Mouse (Mus musculus): ENCODE measurements at regions not wholly inside any gene's neighbourhood (a gene's known extent, or its start where the extent isn't known, plus 50 kb on each side); places are given as distances from the start of the nearest gene placed in this dataset.

DNA sequence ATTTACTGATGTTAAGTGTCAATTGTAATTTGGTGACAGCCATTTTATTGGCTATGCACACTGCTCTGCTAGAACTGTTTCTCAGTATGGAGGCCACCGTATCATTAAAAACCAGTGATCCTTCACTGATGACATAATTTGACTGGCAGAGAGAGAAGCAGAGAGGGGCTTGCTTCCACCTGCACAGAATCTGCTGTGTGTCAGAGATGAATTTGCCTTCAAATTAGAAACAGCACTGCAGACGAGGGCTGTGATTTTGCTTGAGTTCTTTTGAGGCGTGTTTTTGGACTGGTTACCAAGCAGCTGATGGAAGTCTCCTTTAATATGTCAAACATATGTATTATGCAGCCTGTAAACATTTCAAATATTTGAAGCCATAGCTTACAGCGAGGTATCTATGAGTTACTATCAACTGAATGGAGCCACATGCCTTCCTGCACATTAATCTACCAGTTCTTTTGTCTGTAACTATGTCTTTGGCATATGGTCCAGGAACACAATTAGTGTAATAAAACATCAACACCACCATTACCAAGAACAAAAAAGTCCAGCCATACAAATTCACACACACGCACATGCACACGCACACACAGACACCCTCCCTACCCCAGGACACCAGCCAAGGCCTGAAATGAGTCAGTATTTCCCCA lies 402.8 kb upstream of the Nr2f1 start:
- ChIA-PET POLR2A (no interaction called here), CTCF (no interaction called here)

DNA sequence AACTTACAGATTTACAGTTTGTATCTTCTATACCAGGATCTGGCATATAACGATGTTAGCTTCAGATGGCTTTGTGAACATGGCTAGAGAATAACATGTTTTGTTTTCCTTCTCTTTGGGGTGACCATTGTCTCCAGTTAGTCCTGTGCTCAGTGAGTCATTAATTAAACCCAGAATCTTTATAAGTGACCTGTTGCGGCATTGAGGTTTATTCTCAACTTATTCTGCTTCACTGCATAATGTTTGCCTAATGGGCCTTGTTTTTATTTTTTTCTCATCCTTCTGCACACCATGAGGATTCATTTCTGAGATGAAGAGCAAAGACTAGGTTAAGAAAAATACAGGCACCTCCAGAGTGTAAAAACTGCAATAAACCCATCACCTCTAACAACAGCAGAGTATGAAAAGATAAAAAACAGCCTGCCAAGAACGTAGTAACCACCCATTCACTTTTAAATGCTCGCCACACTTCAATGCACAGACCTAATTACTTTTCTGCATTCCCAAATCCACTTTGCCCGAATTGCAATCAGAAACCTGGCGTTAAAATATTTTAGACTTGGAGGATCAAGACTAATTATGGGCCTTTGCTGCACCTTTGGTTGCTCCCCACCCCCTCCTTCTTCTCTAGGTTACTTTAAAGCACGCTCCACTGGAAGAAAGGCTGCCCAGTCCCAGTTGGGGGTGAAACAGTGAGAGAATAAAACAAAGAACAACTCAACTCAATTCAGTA lies 381.5 kb upstream of the Nr2f1 start:
- ChIA-PET CTCF (interaction anchor here in 1 of 4 experiments (0.7 kb wide), 1 partner anchor 890 kb away, joined by 3 read pairs; no protein-coding TSS in a partner anchor), POLR2A (no interaction called here)

DNA sequence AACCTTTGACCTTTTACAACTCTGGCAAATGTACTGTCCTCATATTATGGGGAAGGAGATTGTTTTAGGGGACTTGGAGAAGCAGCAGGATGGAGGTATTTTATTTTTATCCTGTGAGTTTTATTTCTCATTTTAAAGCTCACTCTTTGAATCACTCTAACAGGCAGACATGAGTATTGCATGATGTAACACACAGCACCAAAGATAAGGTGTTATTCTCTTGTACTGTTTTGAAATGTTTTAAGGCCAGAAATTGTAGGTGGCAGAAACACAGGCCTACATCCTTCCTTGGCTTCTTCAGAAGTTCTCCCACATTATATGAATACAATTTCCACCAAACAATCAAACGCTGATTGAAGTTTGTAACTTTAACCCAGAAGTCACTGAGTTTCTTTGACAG lies 377.9 kb upstream of the Nr2f1 start:
- CTCF ChIA-PET, result no interaction called here
- POLR2A ChIA-PET, result no interaction called here

DNA sequence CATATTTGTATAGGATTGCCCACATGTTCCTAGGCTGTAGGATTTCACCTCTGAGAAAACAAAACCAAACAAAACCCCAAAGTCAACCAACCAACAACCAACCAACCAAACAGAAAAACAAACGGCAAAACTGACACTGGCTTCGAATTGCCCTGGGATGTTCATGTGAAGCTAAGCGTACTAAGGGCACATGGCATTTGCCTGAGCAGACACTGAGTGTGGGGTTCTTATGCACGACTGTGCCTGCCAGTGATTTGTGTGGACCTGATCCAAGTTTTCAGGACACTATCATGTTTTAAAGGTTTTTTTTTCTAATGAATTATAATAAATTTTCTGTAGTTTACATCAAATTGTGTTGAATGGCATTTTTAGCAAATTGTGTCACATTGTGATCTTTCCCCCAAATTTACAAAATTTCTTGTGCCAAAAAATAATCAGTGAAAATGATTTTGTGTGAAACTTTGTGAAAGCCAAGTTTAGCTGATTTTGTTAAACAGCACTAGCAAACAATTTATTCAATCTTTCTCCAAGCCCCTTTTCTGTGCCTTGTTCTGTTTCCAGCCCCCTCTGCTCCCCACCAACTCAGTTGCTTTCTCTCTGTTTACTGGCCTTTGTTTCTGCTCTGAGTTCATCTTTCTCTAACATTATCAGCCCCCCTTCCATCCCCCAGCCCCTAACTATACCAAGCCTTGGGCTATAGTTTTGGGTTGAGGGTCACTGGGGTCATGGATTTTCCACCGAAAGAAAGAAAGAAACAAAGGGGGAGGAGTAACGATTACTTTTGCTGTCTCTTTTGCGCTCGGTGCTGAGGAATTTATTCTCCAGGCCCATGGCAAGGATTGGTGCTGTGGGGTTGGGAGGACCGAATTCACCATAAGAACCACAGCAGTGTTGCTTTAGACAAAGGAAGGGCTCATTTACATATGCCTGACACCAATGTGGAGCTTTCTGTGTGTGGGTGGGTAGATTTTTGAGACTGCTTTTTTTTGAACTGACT lies 377.0 kb upstream of the Nr2f1 start:
- POLR2A ChIA-PET, result no interaction called here
- CTCF ChIA-PET, result no interaction called here

DNA sequence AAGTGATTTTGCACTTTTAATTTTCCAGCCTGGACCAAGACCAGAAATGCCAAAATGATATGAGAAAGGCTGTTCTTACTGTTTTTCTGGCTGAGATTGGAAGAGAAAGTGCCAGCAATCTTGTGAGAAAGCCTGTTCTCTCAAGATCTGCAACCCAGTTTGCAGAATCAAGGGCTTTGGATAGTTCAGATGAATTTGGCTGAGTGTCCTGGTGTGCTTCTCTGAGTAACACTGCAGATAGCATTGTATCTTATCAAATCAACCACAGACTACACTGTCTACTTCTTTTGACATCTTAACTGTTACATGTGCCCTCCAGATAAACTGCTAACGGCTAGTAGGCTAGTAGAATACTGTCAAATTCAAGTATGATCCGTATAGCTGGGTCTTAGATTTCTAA lies 371.5 kb upstream of the Nr2f1 start:
- POLR2A ChIA-PET, result no interaction called here
- CTCF ChIA-PET, result no interaction called here

DNA sequence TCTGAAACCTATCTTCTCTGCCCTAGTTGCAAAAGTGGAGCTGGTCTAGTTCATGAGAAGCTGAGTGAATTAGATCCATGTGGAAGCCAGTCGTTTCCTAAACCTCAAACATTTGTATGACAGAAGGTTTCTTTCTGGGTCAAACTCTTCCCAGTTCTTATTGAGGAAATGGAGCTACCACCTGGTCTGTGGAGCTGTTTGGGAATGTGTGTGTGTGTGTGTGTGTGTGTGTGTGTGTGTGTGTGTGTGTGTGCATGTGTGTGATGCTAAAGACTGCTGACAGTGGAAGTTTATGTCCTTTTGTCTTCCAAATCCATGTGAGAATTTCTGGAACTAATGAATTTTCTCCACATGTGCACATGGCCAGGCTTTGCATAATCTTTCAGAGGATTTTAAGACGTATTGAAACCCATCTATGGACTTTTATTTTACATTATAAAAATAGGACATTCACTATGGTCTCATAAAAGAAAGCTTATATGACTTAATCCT lies 324.9 kb upstream of the Nr2f1 start:
- CTCF ChIA-PET, result no interaction called here
- POLR2A ChIA-PET, result interaction anchor here in 1 of 4 experiments (0.7 kb wide), 1 partner anchor 107 kb away, joined by 4 read pairs; no protein-coding TSS in a partner anchor

DNA sequence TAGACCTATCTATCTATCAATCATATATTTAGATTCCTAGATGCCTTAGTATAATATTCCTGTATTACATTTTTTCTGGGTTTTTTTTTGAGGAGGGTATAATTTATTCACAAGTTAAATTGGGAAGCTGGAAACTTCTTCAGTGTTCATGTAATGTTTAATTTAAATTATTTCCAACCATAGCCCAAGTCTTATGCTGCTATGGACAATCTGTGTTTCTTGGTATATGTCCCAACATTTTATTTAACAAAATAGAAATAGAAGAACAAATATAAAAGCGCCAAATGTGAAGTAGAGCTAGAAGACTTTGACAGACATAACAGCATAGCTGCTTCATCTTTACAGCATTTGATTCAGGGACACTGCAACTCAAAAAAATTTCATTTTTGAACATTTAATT lies 321.2 kb upstream of the Nr2f1 start:
- CTCF ChIA-PET, result no interaction called here
- POLR2A ChIA-PET, result no interaction called here

DNA sequence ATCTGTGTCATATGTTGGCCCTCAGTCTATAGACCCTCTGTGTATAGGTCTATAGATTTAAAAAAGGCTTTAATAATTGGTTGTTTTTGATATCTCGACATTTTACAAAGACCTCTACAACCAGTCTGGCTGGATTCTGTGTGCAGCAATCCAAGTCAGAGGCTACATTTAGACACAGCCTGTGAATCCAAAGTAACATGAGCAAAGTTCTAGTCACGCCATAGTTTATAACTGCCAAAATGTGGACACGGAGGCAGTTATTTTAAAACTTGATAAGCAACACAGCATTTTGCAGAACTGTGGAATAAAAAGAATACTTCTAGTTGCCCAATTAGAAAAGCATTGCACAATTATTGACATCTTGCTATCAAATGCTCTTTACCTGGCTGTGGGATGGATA lies 320.6 kb upstream of the Nr2f1 start:
- POLR2A ChIA-PET, result no interaction called here

DNA sequence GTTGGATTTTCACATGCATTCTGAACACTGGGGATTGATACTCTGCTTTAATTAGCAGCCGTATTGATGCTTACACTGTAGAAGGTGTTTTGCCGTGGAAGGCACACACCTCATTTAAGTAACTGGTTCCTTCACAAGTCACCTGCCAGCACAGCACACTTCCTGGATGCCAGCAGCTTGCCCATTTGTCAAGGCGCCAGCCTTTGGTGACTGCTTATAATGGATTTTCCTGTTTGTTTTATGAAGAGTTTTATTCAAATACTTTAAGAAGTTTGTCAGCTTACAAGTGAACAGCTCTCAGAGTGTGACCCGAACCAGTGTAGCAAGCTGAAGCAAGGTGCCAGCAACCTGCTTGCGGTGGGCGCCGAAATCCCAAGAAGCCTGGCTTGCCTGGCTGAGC lies 301.0 kb upstream of the Nr2f1 start:
- ChIA-PET POLR2A (interaction anchor here in 1 of 4 experiments (0.5 kb wide), 1 partner anchor 18 kb away, joined by 3 read pairs; no protein-coding TSS in a partner anchor), CTCF (no interaction called here)

More for the DNA sequence above, 320.6 kb upstream of the Nr2f1 start:
- CTCF ChIA-PET, result no interaction called here

DNA sequence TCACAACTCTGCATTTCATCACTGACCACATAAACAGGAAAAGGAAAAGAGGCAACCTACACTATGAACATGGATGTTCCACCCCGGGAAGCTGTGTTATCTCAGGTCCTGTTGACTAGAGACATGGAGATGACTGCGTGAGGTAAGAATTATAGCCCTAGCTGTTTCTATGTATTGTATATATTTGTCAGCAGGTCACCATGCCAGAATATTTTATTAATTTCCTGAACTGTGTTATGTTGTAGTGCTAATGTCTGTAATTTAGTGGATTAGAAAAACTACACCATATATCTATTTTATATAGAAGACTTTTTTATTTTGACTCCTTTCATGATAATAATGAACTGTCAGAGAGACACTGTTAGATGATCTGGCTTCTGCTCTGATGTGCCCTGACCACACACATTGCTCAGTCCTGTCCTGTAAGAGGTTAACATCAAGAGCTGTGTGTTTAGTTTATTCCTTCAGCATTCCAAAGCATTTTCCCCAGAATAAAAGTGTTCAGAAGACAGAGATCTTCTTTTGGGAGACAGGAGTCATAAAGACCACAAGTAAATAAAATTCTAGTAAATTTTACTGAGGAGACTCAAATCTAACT lies 284.3 kb upstream of the Nr2f1 start:
- POLR2A ChIA-PET, result no interaction called here

DNA sequence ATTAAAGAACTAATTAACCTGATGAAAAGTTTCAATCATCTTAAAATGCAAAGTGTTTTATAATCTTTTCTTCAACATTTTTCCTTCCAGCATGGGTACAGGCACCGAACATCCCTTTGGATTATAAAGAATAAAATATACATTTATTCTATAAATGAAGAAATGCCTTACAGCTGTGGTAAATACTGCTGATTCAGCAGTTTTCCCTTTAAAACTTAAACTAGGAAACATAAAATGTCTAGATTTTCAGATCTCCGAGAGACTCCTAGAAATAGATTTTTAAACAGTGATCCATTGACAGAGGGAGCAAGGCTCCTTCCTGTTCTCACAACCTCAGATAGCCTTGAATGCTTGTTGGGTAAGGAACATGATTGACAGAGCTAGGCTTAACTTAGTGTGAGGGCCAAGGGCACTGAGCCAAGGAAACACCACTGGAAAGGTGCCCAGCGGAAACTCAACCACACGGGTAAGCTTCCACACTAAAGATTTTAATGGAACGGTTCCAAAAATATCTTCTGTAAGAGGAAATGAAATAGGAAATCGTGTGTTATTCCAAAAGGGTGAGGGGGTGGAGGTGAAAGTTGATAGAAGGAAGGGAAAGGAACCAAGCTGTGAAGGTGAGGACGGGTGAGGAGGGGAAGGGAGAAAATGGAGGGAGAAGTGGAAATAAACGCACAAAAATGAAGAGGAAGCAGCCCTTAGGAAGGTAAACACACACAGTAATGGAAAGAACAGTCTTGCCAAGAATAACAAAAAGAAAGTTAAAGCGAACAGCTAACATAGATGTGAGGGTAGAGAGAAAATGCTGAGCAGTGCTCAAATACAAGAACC lies 283.6 kb upstream of the Nr2f1 start:
- ChIA-PET POLR2A (no interaction called here), CTCF (no interaction called here)

More for the DNA sequence above, 284.3 kb upstream of the Nr2f1 start:
- CTCF ChIA-PET, result no interaction called here

DNA sequence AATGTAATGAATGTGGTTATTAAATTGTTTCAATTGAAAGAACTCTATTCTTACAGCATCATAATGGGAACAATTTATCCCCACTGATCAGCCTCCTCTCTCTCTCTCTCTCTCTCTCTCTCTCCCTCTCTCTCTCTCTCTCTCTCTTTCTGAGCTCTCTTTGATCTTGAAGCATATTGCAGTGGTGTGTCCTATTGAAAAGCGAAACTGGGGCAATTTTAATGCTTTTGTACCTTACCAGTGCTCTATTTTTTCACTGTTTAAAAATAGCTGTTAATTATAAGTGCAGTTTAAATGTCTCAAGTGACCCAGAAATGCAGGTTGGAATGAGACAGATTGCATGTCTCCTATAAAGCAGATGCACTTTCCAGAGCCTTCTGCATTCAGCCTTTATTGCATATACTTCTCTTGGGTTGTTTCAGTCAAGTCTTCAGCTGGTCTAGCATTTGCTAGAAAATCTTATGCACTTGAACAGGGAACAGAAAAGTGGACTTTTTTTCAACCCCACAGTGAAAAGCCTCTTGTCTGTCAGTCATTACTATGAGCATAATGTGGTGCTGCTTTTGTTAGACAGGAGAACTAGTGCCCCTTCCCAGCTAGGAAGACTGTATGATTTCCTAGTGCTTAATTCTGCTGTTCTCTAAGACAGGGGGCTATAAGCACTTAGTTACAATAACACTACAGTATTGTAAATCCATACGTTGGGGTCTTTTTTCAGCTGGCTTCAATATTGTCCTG lies 251.9 kb upstream of the Nr2f1 start:
- ChIA-PET POLR2A (no interaction called here), CTCF (no interaction called here)

DNA sequence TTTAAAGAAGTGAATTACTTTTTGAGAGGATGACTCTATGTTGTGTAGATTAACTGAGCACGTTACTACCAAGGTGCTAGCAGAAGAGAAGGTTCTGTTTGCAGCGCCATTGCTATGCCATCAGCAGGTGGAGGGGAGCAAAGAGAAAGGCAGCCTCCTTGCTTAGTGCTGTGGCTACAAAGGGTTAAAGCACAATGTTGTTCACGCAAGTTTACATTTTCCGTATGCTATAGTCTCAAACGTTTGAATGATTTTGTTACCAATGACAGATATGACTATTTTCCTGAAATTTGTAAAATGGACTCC lies 247.1 kb upstream of the Nr2f1 start:
- ChIA-PET POLR2A (no interaction called here), CTCF (no interaction called here)

DNA sequence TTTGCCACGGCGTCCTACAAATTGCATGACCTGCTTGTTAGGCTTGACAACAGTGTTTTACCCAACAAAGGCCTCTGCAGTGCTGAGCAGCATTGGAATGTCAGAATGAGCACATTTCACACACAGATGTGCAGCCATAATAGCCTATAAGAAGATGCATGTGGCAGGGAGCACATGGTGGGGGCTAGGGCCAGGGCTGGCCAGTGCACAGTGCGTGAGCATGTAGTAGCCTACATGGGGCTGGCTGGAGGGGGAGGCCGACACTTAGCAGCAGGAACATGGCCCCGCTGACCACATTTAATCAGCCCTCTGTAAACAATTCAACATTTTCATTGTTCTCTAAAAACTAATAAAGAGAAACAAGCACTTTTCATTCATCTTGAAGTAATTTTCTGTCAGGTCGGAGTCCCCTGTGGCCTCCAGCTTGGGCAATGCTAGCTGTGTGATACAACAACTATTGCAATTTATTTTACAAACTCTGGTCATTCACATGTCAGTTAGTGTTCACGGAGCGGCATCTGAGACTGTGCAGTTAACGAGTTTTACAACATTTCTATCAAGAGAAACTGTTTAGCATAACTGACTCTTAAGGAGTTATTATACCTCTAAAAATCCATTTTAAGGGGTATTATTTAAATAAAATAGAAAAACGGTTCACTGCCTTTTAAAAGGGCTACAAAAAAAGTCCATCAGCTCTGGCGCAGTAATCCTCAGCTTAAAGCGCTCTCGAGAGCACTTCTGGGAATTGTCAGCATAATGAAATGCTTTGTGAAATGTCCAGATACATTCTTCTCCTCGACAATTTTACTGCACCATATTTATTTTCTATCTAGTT lies 246.6 kb upstream of the Nr2f1 start:
- ChIA-PET POLR2A (no interaction called here), CTCF (no interaction called here)

DNA sequence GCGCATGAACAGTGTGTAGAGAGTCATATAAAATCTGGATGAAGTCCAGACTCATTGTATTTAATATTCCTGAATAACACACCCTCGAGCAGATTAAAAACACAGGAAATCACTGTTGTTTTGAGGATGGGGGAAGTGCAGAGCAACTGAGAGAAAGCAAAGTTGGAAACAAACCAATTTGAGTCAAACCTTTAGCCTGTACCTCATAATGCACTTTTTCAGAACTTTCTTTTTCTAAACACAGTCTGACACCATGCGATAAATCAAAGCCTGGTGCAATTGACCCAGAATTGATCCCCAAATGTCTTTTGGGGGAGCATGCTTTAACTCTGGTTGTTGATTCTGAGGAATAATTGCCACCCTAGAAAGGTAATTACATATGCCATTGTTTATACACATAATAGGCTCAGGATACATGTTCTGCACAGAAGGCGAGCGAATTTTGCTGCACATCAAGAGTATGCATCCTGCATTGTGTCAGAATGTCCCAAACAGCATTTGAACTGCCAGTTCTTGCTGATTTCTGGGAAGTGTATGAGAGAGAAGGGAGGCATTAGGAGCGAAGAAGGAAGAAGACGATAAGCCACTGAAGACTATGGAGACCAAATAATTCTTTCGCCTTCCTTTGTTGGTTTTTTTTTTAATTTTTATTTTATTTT lies 245.3 kb upstream of the Nr2f1 start:
- CTCF ChIA-PET, result no interaction called here
- POLR2A ChIA-PET, result no interaction called here

DNA sequence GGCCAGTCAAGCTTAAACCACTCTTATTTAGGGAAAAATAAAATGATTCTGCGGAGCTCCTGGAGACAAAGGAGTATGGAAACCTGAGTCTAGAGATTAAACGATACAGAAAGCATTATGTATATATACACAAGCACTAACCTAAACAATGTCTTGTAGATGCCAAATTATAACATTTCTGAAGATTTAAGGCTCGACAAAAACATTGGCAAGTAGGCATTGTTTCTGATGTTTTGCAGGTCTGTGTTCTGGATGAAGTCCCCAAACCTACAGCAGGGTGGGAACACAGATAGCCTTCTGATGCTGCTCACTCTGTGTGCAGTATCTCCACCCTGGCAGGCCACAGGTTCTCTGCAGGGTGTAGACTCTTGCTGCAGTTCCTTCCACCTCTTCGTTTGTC lies 228.9 kb upstream of the Nr2f1 start:
- POLR2A ChIA-PET, result no interaction called here
- CTCF ChIA-PET, result no interaction called here

DNA sequence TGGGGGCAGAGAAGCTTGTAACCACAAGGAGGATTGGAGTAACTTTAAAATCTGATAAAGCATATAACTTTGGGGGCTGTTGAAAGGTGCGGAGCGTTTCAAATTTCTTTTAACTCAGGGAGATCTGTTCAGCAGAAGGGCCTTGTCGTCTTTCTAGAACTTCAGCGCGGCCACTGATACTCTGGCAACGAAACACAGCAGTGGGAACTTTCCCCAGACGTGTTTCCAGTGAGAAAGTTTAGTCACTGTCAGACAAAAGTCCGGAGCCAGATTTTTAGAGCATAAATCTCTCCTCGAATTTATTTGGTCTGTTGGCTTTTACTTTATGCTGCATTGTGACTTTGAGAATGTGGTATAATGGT lies 228.5 kb upstream of the Nr2f1 start:
- POLR2A ChIA-PET, result interaction anchor here in 1 of 4 experiments (0.5 kb wide), 1 partner anchor 240 kb away, joined by 4 read pairs; no protein-coding TSS in a partner anchor

More for the DNA sequence above, 228.5 kb upstream of the Nr2f1 start:
- CTCF ChIA-PET, result no interaction called here
